Mouse (Mus musculus) activated CD4-positive, CD25-positive, alpha-beta regulatory T cell, adult 9 weeks (primary cell): ENCODE data around the gene Tlcd2. TPM values are rescaled to one million over a fixed set of nuclear protein-coding genes. Genes with fewer than 3 reads are reported as not detected.

Experiments used
- polyA plus RNA-seq: library from polyadenylated mRNA; unstranded; fragments of 100-300 nt; shearing (Covaris generic); gene quantifications from one replicate; pipeline ENCODE4 v1.2.1, GENCODE M21; 2017

The Tlcd2 gene
- 8.3 TPM for polyA plus RNA-seq

GRCm38 (mm10) chr11:75460844-75461742, at the start of gene Tlcd2:
Gene Tlcd2, plus strand, starts transcription at chr11:75461715.

GRCm38 (mm10) chr11:75422013-75422792, 39.3 kb upstream of the Tlcd2 start, which contains the start of gene Serpinf1:
Gene Serpinf1, minus strand, starts transcription at chr11:75422701.

DNA sequence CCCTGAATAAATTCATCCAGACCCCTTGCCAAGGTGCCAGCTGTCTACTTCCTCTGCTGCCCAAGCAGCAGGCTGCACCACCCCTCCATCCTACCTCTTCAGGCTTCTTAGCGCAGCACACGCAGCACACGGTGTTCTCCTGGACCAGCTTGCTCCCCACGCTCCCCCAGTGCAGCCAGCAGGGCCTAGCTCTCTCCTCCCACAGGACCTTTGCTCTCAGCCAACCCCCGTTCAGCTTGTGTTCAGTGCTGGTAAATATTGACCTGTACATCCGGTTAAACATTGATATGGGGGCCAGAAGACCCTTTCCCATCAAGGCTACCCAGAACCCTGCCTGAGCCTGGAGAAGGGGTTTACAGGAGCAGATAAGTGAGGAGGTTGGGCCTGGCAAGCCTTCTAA, 22.2 kb upstream of the Tlcd2 start, which contains the start of gene Serpinf2:
Serpinf2 (minus strand) TSS at position 229 of the 400 bp plus-strand sequence.

DNA sequence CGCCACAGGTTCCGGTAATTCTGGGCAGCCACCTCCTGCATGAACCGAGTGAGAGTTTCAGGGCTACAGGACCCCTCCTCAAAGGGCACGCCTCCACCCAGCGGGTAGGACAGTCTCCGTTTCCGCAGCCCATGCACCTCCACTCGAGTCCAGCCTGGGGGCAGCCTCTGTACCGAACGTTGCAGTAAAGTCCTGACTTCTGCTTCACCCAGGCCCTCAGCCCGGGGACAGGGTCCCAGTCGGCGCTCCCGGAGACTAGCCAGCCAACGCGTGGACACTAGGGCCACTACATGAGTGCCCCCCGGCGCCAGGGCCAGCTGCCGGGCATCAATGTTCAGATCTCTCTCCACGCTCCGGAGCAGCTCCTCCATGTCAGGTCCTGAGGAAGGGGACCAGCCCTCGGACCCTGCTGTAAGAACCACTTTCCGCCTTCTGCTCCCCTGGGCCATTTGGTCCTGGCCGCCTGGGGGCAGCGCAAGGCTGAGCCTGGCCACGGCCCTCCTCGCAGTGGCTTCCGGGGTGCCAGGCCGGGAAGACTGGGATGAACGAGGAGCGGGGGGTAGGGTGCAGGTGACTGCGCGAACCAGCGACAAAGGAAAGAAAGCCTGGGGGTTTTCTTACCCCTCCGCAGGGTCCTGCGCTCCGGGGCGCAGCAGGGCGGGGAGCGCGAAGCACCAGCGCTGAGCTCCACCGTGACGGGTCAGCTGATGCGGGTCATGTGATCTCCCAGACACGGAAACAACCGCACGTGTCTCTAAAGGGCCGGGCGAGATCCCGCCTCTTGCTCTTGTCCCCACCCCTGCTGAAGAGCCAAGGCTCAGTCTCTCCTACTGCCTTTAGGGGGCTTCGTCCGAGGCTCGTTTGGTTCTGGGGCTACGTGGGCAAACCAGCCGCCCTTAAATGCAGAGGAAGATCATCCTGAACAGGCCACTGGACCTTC, 7.3 kb upstream of the Tlcd2 start, which contains the start of gene Wdr81:
Wdr81 (minus strand) TSS at position 727 of the 940 bp plus-strand sequence.

GRCm38 (mm10) chr11:75486601-75487285, 25.2 kb downstream of the Tlcd2 start, which contains the start of gene Prpf8:
Gene Prpf8, plus strand, starts transcription at chr11:75486816.

DNA sequence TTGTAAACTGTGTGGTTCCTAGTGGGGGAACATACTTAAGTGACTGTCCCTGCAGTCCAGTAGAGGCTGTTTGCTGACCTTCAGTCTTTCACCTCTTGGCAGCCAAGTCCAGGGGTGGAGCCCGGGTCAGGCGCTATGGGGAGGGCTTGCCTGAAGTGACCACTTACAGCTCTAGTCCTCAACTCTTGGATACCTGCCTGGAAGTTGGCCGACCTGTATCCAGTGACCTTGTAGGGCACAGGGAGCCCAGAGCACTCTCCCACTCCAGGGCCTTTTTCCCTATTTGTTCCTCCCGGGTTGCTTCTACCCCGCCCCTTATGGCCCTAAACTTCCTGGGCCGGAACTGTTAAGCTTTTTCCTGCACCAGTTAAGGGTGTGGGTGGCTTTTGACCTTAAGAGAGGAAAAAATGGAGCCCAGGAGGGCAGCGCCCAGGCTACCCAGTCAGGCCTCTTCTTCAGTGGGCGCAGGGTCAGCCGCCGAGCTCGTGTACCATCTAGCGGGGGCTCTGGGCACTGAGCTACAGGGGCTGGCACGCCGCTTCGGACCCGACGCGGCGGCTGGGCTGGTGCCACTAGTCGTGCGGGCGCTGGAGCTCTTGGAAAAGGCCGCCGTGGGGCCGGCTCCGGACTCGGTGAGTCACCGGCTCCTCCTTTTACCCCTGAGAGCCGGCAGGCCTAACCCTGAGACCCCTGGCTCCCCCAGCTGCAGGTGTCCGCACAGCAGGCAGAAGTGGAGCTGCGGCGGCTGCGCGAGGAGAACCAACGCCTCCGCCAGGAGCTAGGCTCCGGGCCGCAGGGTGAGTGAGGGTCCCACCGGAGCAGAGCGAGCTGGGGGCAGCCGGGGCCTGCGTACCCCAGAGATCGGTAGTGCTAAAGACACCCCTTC, 48.5 kb downstream of the Tlcd2 start, which contains the start of gene Rilp:
Rilp (plus strand) TSS at position 354 of the 886 bp plus-strand sequence.

GRCm38 (mm10) chr11:75513336-75513735, 51.8 kb downstream of the Tlcd2 start, which contains the start of gene Scarf1:
Gene Scarf1, plus strand, starts transcription at chr11:75513540.

Other genes starting within 250 kb of the Tlcd2 start
- 156 TPM for gene Rpa1, start 113.4 kb upstream of the Tlcd2 start, polyA plus RNA-seq
- 21.9 TPM for gene Smyd4, start 113.3 kb upstream of the Tlcd2 start, polyA plus RNA-seq
- gene Serpinf1, start 39.0 kb upstream of the Tlcd2 start, polyA plus RNA-seq = 3.3 TPM
- not detected for gene Serpinf2, start 22.1 kb upstream of the Tlcd2 start, polyA plus RNA-seq
- gene Wdr81, start 7.0 kb upstream of the Tlcd2 start, polyA plus RNA-seq = 21.9 TPM
- 75.9 TPM for gene Prpf8, start 25.1 kb downstream of the Tlcd2 start, polyA plus RNA-seq
- not detected for gene Rilp, start 48.4 kb downstream of the Tlcd2 start, polyA plus RNA-seq
- gene Scarf1, start 51.8 kb downstream of the Tlcd2 start, polyA plus RNA-seq = 1.4 TPM
- gene Slc43a2, start 70.0 kb downstream of the Tlcd2 start, polyA plus RNA-seq = 80.3 TPM
- 55.6 TPM for gene Pitpna, start 126.4 kb downstream of the Tlcd2 start, polyA plus RNA-seq
- 130 TPM for gene Inpp5k, start 169.3 kb downstream of the Tlcd2 start, polyA plus RNA-seq
- 46.1 TPM for gene Myo1c, start 188.8 kb downstream of the Tlcd2 start, polyA plus RNA-seq
- 11.5 TPM for gene Crk, start 217.5 kb downstream of the Tlcd2 start, polyA plus RNA-seq